Mouse (Mus musculus) limb, embryonic 11.5 days (tissue): ENCODE results near the gene Asxl1. TPM values are rescaled to one million over a fixed set of nuclear protein-coding genes. Genes with fewer than 3 reads are reported as not detected.
A peak's percentile ranks its signal among the peaks of the same experiment; 100 is the strongest.
"Not testable (repeated sequence)": the region's sequence is repeated elsewhere in the genome, so short reads cannot be mapped to it uniquely, and the experiment has no call there.

Source experiments
- ATAC-seq: fragments of 200-750 bp; cut with Nextera tagmentation; 2 replicates; pipeline ENCODE4 v1.8.0; 2017; ENCODE audit warnings: low read depth; ENCODE audit not compliant: insufficient number of reproducible peaks, low FRiP score, low TSS enrichment
- DNase-seq: peaks from one replicate; pipeline ENCODE4 v3.0.0-alpha.2; 2015; ENCODE audit warnings: low spot score
- H3K27ac ChIP-seq: fragments of 300-500 bp; sonication (generic); replicated peaks from 2 replicates; pipeline ENCODE4 v1.5.1; 2014; ENCODE audit warnings: low read depth, mild to moderate bottlenecking, low read length
- H3K27me3 ChIP-seq: fragments of 300-500 bp; sonication (generic); 2 replicates; pipeline ENCODE4 v1.6.1; 2014; ENCODE audit warnings: mild to moderate bottlenecking, low read length, mixed read lengths; ENCODE audit not compliant: control insufficient read depth, insufficient read depth
- H3K36me3 ChIP-seq: fragments of 300-500 bp; sonication (generic); 2 replicates; pipeline ENCODE4 v1.6.1; 2014; ENCODE audit warnings: mild to moderate bottlenecking, low read length, moderate library complexity, mixed read lengths; ENCODE audit not compliant: control insufficient read depth, insufficient read depth
- H3K4me1 ChIP-seq: fragments of 300-500 bp; sonication (generic); 2 replicates; pipeline ENCODE4 v1.6.1; 2014; ENCODE audit warnings: low read length, mixed read lengths; ENCODE audit not compliant: control insufficient read depth, insufficient read depth
- H3K4me2 ChIP-seq: fragments of 300-500 bp; sonication (generic); 2 replicates; pipeline ENCODE4 v1.6.1; 2014; ENCODE audit warnings: low read depth, mild to moderate bottlenecking, moderate library complexity; ENCODE audit not compliant: severe bottlenecking
- H3K4me3 ChIP-seq: fragments of 300-500 bp; sonication (generic); 2 replicates; pipeline ENCODE4 v1.5.1; 2014; ENCODE audit warnings: low read depth, low read length
- H3K9ac ChIP-seq: fragments of 300-500 bp; sonication (generic); 2 replicates; pipeline ENCODE4 v1.6.1; 2014; ENCODE audit warnings: mild to moderate bottlenecking, low read length
- H3K9me3 ChIP-seq: fragments of 300-500 bp; sonication (generic); 2 replicates; pipeline ENCODE4 v1.6.1; 2016; ENCODE audit warnings: low read length; ENCODE audit not compliant: control insufficient read depth
- WGBS: fragments of 180-500 bp; shearing (Covaris S2); extraction: QIAGEN DNeasy Blood & Tissue Kit; methylation state at CpG from one replicate; pipeline ENCODE4 v1.1.7; 2014; 5-methylcytosine and 5-hydroxymethylcytosine counted together
- polyA plus RNA-seq: library from polyadenylated mRNA; unstranded; fragments of >200 nt; fragmentation: Nextera tagmentation; extraction: Ambion mirVana; gene quantifications from 2 replicates; pipeline ENCODE4 v1.2.1, GENCODE M21; 2014

The Asxl1 gene
- polyA plus RNA-seq, 1 experiment from 2014 or later, result 24.0 TPM

GRCm38 (mm10) chr2:153348100-153348831 is 2.6 kb downstream of the Asxl1 start:
- no peak for DNase-seq
- Histone ChIP-seq H3K27ac (no peak overlapping the region), H3K4me2 (peak overlapping the region; percentile 30; the same call in 1 of the 2 replicates), H3K4me3 (no peak overlapping the region), H3K4me1 (peaks cover 18% of the 10 kb centered on the region), H3K9me3 (no peaks in the 10 kb centered on the region), H3K9ac (no peak overlapping the region), H3K36me3 (no peaks in the 10 kb centered on the region), H3K27me3 (no peaks in the 10 kb centered on the region)
- no peak for ATAC-seq
- WGBS, result 75% methylated on average over 6 of the region's 6 CpGs

- no peak overlapping the region for H3K27ac ChIP-seq
- H3K4me3 ChIP-seq, result no peak overlapping the region
- no peak overlapping the region for H3K4me2 ChIP-seq
- no peak overlapping the region for H3K9ac ChIP-seq
- DNase-seq, result no peak
- H3K27me3 ChIP-seq, result no peaks in the 10 kb centered on the region
- no peak for ATAC-seq
- H3K9me3 ChIP-seq, result no peaks in the 10 kb centered on the region
- 45% methylated on average over 6 of the region's 6 CpGs for WGBS
- peaks cover 18% of the 10 kb centered on the region for H3K4me1 ChIP-seq
- 0 out of 2 replicates have a peak, but pooled peaks cover 2% of the 10 kb centered on the region for H3K36me3 ChIP-seq
These were observed 5.0 kb downstream of the Asxl1 start for GRCm38 (mm10) chr2:153350552-153351181.

- H3K36me3 ChIP-seq, result peaks cover 16% of the 10 kb centered on the region; the same call in 1 of the 2 replicates
- H3K9me3 ChIP-seq, result no peaks in the 10 kb centered on the region
- H3K9ac ChIP-seq, result no peak overlapping the region
- WGBS, result 90% methylated on average over 2 of the region's 2 CpGs
- no peak overlapping the region for H3K27ac ChIP-seq
- ATAC-seq (no peak), DNase-seq (no peak)
- H3K27me3 ChIP-seq, result no peaks in the 10 kb centered on the region
- no peak overlapping the region for H3K4me3 ChIP-seq
- peaks cover 13% of the 10 kb centered on the region for H3K4me1 ChIP-seq
- no peak overlapping the region for H3K4me2 ChIP-seq
These were observed 9.0 kb downstream of the Asxl1 start for GRCm38 (mm10) chr2:153354648-153355047.

- Histone ChIP-seq H3K27ac (no peak overlapping the region), H3K36me3 (peaks cover 16% of the 10 kb centered on the region; the same call in 1 of the 2 replicates), H3K9ac (no peak overlapping the region), H3K4me1 (no peaks in the 10 kb centered on the region), H3K9me3 (no peaks in the 10 kb centered on the region), H3K27me3 (no peaks in the 10 kb centered on the region), H3K4me2 (no peak overlapping the region), H3K4me3 (no peak overlapping the region)
- ATAC-seq, result no peak
- 92% methylated on average over 4 of the region's 4 CpGs for WGBS
- DNase-seq, result no peak
These were observed 11.2 kb downstream of the Asxl1 start for GRCm38 (mm10) chr2:153356784-153357183.

DNA sequence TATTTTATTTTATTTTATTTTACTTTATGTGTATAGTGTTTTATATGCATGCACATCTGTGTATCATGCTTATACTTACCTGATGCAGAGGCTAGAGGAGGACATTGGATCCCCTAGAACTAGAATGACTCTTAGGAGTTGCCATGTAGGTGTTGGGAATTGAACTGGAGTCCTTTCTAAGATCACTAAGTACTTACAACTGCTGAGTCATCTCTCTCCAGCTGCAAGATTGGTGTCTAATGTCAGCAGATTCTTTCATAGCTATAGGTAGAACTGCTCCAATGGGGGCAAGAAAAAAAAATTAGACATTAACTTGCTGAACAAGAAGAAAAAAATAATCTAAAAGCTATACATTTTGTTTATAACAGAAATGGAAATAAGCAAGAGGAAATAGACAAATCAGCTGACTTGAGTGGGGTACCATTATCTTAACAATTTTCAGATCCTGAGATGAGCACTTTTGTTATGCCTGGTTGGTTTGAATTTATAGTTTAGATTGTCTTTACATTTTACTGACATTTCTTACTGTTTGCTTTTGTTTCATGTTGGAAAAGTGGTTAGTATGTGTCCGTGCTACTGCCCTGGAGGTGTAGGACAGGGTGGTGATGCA is 15.6 kb downstream of the Asxl1 start:
- Histone ChIP-seq H3K36me3 (peaks cover 21% of the 10 kb centered on the region), H3K4me1 (no peaks in the 10 kb centered on the region), H3K4me3 (no peak overlapping the region), H3K4me2 (no peak overlapping the region), H3K27me3 (no peaks in the 10 kb centered on the region), H3K9me3 (no peaks in the 10 kb centered on the region), H3K27ac (no peak overlapping the region), H3K9ac (no peak overlapping the region)
- 94% methylated on average over 1 of the region's 1 CpGs for WGBS
- DNase-seq (no peak), ATAC-seq (no peak)

GRCm38 (mm10) chr2:153364531-153364930 is 18.9 kb downstream of the Asxl1 start:
- not testable (repeated sequence) for H3K4me3 ChIP-seq, H3K27ac ChIP-seq, H3K4me2 ChIP-seq, DNase-seq, H3K9ac ChIP-seq, H3K9me3 ChIP-seq, H3K4me1 ChIP-seq, ATAC-seq, H3K27me3 ChIP-seq
- WGBS, result 93% methylated on average over 14 of the region's 14 CpGs
- H3K36me3 ChIP-seq, result peaks cover 22% of the 10 kb centered on the region

DNA sequence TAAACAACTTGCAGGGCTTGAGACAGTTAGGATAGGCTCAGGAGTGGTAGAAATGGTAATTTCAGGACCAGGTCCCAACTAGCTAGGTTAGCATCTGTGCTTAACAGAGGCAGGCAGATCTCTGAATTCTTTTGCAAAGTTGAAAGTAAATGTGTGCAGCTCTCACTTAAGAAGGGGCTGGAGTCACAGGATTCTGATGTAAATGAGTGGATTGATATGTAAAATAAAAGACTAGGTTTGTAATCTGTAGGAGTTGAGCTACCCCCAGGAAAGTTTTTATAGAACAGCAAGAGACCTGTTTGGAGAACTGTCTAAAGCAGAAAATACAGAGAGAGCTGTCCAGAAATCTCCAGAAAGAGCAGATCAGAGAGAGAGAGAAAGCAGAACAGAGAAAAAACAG is 25.2 kb downstream of the Asxl1 start:
- no peaks in the 10 kb centered on the region for H3K4me1 ChIP-seq
- no peak for DNase-seq
- no peak for ATAC-seq
- no peak overlapping the region for H3K4me3 ChIP-seq
- H3K27me3 ChIP-seq, result no peaks in the 10 kb centered on the region
- H3K9ac ChIP-seq, result no peak overlapping the region
- peaks cover 15% of the 10 kb centered on the region; the same call in 1 of the 2 replicates for H3K36me3 ChIP-seq
- no peak overlapping the region for H3K27ac ChIP-seq
- H3K9me3 ChIP-seq, result no peaks in the 10 kb centered on the region
- no peak overlapping the region for H3K4me2 ChIP-seq

- DNase-seq (no peak), ATAC-seq (no peak)
- H3K9me3 ChIP-seq, result no peaks in the 10 kb centered on the region
- WGBS, result 84% methylated on average over 2 of the region's 2 CpGs
- 0 out of 2 replicates have a peak, but pooled peaks cover 6% of the 10 kb centered on the region for H3K36me3 ChIP-seq
- no peak overlapping the region for H3K27ac ChIP-seq
- H3K9ac ChIP-seq, result no peak overlapping the region
- no peaks in the 10 kb centered on the region for H3K4me1 ChIP-seq
- no peak overlapping the region for H3K4me3 ChIP-seq
- H3K27me3 ChIP-seq, result no peaks in the 10 kb centered on the region
- no peak overlapping the region for H3K4me2 ChIP-seq
These were observed 29.8 kb downstream of the Asxl1 start for GRCm38 (mm10) chr2:153375380-153375779.
